Mouse (Mus musculus) yolk sac, embryonic 10.5 days (tissue): Measurements from ENCODE around the gene Man1c1.

Experiments
- DNase-seq: peaks from one replicate; pipeline ENCODE4 v3.0.0-alpha.2; 2017; ENCODE audit warnings: low spot score

The Man1c1 gene

GRCm38 (mm10) chr4:134723251-134723650, 19.2 kb upstream of the Man1c1 start:
- no peak for DNase-seq

DNA sequence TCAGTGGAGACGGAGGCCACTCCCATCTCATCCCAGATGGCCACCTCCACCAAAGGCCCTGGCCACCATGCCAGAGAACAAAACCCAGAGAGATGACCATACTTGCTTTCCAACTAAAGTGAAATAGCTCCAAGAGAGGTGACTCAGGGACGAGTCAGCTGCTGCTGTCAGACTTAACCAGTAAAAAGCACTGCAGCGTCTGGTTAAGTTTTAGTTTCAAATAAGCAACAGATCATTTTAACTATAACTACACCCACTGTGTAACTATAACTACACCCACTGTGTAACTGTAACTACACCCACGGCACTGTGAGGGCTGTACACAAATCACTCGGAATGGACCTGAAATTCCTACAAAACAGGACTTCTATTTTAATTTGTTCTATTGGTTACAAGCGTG, 17.0 kb upstream of the Man1c1 start:
- DNase-seq, result no peak

GRCm38 (mm10) chr4:134720371-134720770, 16.3 kb upstream of the Man1c1 start:
- no peak for DNase-seq

DNA sequence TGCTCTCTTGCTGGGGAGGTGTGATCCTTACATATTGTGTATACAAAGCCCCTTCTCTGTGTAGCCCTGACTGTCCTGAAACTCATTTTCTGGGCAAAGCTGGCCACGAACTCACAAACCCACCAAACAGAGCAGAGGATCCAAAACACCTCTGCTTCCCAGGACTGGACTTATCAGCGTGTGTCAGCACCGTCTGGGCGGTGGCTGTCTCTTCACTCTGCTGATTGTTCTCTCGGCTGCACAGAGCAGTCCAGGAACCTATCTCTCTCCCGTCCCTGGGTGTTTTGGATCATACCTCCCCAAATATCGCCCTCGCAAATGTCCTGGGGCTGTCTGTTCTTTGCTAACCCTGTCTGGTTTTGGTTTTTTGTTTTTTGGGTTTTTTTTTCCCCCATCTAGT, 15.4 kb upstream of the Man1c1 start:
- DNase-seq, result no peak

DNA sequence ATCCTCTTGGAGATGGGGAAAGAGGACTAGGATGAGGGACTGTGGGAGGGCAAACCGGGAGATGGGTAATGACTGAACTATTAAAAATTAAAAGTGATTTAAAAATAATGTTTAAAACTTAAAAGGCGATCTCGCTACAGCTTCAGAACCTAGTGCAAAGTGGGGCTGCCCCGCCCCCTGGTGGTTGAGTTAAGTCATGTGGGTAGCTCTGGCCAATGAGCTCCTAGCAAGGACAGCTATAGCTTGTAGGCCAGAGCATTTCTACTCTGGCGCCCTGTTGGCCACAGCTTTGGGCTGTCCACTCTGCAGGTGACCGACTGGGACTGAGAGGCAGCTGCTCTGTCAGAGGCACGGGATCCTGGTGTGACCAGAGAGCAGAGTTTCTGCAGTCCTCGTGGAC, 9.8 kb upstream of the Man1c1 start:
- peak; percentile 75 for DNase-seq

DNA sequence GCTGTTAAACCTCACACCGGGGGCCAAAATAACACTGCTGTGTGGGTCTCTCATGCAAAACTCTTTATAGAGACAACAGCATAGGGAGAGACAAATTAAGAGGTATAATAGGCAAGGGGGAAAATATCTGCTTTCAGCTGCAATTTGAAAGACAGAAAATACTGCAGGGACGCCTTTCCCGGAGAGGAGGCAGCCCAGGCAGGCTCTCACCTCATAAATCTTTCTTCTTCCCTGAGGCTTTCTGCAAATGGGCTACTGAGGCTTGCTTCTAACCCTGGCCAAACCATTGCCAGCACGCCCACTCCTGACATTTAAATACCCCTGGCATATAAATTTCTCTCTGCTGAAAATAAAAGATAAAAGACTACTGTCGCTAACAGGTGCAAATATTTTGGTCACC, 1.2 kb upstream of the Man1c1 start:
- DNase-seq, result no peak

GRCm38 (mm10) chr4:134704590-134704989, 500 bp upstream of the Man1c1 start:
- DNase-seq, result no peak

GRCm38 (mm10) chr4:134702981-134703834, 882 bp downstream of the Man1c1 start:
- peak; percentile 26 for DNase-seq

DNA sequence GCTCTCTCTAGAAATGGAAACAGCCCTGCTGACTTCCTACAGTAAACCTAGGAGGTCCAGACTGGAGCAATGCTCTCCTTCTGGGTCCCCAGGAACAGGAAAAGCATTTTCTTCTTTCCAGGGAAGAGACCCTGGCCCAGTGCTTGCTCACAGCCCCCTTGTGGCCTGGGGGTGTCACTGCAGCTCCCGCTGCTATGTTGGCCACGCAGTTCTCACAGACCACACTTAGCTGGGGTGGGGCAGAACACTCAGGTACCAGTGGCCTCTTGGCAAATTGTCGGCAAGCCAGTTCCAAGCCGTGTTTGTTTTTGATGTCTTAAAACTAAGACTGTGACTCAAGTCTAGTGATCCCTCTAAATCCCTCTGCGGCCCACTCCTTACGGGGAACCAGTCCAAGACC, 2.2 kb downstream of the Man1c1 start:
- peak; percentile 54 for DNase-seq

GRCm38 (mm10) chr4:134700911-134701310, 3.2 kb downstream of the Man1c1 start:
- DNase-seq, result no peak

GRCm38 (mm10) chr4:134693202-134693940, 10.7 kb downstream of the Man1c1 start:
- no peak for DNase-seq

DNA sequence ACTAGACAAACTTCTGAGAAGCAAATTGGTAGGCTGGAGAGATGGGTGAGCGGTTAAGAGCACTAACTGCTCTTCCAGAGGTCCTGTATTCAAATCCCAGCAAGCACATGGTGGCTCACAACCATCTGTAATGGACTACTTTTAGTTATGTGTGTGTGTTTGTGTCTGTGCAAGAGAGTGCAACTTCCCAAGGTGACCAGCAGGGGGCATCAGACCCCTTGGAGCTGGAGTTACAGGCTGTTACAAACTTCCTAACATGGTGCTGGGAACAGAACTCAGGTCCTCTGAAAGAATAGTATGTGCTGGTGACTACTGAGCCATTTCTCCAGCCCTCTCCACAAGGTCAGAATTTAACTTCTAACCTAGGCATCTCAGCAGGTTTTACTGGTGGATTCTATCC, 11.7 kb downstream of the Man1c1 start:
- no peak for DNase-seq

- no peak for DNase-seq
Observed at GRCm38 (mm10) chr4:134686022-134686661, 17.9 kb downstream of the Man1c1 start.

GRCm38 (mm10) chr4:134684637-134685338, 19.3 kb downstream of the Man1c1 start:
- DNase-seq, result no peak

DNA sequence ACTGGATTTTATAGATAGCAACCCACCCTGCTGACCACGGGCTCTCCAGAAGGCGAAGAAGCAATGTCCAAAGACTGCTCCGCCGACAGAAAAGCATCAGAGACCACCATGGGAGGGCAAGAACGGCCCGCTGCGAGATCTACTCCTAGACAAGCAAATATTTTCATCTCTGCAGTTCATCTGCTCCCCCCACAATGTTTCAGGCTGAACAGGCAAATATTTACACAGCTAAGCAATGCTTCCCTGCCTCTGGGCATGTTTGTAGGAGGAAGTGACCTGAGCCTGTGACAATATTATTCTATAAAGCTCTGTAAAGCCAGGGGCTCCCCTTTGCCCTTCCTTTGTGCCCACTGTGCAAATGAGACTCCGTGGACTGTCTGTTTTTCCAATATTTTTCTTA, 20.2 kb downstream of the Man1c1 start:
- peak; percentile 29 for DNase-seq

DNA sequence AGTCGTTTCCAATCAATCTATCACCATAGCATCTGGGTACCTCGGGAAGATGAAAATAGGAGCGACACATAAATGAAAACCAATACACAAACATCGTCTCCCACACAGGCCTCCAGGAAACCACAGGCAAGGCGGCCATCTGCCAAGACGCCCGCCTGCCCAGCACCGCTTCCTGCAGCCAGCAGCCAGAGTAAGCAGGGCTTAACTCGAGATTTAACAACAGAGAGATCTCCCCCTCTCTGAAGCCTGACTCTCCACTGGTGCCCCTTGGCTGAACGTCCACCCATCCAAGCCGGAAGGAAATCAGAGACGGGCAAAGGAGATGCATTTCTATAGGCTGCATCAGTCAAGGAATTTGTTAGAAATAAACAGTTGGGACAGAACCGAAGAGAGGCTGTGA, 21.1 kb downstream of the Man1c1 start:
- peak; percentile 63 for DNase-seq

DNA sequence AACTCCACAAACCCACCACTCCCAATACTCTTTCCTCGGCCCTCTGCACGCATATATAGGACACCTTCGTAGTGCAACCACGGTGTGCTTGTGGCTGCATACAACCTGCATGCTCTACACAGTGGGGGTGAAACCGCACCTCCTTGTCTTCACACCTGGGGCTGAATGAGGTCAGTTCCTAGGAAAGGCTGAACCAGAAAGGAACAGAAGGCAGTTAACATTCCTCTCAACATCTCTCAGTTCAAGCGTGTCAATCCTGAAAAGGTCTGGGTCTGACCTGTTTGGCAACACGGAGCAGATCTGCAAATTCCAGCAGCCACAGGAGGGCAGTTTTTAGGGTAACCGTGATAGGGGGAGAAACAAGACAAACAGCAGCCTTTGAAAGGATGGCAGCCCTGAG, 21.7 kb downstream of the Man1c1 start:
- DNase-seq, result no peak

DNA sequence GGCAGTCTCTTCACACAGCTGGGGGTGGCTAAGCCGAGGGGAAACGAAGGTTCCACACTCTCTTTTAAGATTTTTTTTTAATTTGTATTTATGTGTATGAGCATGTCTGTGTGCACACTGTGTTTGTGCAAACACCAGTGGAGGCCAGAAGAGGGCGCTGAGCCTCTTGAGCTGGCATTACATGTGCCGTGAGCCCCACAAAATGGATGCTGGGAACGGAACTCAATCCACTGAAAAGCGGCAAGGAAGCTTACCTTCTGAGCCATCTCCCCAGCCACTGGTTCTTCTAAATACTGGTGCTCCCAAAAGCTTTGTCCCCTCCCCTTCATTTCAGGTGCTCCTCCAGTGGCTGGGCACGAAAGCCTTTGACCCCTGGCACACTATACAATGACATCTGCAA, 22.3 kb downstream of the Man1c1 start:
- DNase-seq, result no peak

DNA sequence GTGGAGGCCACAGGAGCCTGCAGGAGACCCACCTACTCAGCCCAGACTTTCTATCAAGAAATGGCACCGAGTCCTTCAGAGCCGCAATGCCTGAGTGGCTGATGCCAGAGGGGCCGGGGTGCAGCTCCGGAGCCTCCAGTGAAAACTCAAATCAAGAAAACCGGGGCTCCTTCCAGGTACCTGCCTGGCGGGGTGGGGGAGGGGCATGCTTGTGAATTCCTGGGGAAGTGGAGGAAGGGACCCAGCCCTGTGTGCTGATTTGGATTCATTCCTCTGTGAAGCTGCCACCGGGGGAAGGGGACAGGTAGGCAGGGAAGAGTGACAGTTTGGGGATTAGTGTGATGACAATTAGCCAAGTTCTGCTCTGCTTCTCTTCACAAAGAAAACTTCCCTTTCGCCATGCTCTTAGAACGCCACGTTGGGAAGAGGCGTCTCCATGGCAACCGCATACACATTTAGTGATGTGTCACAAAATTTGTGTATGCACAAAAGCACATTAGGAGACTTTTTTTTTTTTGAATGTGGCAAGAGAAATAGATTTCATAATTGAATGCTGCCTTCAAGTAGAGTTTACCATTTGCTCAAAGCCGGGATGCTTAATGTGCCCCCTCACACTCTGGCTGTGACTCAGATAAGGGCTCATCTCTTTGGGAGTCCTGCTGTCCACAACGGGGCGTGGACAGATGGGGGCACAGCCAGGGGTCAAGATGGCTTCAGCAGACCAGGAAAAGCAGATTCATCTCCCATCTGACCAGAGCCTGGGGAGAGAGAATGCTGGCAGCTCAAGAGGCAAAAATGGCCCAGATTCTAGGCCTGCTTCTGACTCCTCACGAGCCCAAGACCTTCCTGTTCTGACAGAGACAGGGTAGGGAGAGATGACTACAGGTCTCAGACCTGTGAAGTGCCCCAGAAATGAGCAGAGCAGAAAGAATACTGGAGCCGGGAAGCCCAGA, 26.3 kb downstream of the Man1c1 start:
- DNase-seq, result no peak

GRCm38 (mm10) chr4:134675800-134676199, 28.3 kb downstream of the Man1c1 start:
- no peak for DNase-seq

DNA sequence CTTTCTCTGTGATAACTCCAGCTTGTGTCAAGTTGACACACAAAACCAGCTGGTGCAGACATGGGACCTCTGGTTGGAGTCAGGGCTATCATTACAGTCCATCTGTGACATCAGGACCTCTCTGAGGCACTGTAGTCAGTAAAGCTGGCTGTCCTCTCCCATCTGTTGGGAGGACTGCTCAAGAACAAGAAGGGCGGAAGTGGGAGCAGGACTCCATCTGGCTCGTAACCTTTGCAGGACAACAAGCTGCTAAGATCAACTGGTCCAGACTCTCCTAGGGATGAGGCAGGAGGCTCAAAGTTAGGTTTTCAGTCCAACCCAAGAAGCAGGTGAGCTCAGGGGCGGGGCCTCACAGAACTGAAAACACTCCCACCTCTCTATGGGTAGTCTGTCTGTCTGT, 29.1 kb downstream of the Man1c1 start:
- DNase-seq, result no peak
